Mouse (Mus musculus) Muller cell, postnatal 12 days (primary cell): ENCODE measurements at regions not wholly inside any gene's neighbourhood (a gene's known extent, or its start where the extent isn't known, plus 50 kb on each side); places are given as distances from the start of the nearest gene placed in this dataset.

Experiments
- DNase-seq: peaks from one replicate; pipeline ENCODE4 v3.0.0-alpha.2; 2015; ENCODE audit errors: inconsistent ontology term

GRCm38 (mm10) chr13:103476328-103476727 is 142.0 kb upstream of the Mast4 start:
- DNase-seq: no peak

DNA sequence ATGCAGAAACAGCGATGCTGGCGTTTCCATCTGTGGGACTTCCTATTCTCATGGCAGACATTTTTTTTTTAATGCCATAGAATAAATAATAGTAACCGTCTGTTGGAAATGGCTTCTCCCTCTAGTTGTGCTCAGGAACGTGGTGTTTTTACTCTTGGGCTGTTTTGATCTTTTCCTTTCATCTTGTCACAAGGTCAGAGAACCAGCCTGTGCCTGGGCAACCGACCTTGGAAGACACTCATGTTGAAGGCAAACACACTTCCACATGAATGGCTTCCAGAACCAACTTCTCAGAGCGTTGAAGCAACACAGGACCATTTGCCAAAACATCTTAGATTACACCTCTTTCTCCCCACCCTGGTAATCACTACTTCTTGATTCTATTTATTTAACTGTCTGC is 137.9 kb upstream of the Mast4 start:
- no peak for DNase-seq

DNA sequence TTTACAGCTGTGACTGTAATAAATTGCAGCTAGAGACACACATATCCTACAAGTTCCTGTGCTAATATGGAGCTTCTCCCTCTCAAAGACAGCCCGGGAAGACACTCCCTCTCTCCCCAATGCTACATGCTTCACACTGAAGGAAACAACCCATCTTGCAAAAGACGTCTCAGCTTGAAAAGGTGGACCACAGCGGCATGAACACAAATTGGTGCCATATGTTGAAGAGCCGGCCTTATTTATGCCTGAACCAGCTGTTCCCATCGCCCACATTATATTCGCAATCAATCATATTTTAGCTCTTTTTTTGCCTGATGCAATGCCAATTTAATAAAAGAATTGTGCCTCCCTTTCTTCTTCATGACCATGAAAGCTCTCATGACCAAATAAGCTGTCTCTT is 135.8 kb upstream of the Mast4 start:
- DNase-seq: no peak

GRCm38 (mm10) chr13:103460499-103460898 is 126.2 kb upstream of the Mast4 start:
- no peak for DNase-seq

DNA sequence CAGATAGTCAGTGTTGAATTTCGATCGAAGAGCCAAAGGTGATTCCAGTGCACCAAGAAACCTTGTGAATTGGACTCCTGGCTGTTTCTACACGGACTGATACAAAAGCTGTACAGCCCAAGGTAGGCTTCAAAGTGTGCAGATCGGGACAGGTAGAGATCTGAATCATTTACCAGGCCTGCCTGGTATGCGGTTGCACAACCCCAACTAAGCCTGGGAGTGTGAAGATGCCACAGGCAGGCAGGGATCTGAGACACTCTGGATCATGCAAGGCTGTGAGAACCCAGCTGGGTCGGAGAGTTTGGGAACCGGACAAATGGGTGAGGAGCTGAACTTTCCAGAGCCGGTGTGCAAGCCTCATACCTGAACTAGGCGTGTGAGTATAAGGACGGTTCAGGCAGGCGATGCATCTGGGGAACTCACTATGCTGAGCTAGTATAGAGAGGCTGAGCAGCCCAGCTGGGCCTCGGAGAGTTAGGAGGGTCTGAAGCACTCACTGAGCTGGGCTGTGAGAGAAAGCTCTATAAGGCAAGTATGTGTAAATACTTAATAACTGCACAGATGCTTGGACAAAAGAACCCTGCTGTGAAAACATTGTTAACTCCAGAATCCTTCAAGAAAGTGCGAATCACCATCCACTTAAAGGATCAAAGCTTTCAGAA is 125.3 kb upstream of the Mast4 start:
- no peak for DNase-seq

- DNase-seq: no peak
These were observed 118.5 kb upstream of the Mast4 start for GRCm38 (mm10) chr13:103452837-103453236.

DNA sequence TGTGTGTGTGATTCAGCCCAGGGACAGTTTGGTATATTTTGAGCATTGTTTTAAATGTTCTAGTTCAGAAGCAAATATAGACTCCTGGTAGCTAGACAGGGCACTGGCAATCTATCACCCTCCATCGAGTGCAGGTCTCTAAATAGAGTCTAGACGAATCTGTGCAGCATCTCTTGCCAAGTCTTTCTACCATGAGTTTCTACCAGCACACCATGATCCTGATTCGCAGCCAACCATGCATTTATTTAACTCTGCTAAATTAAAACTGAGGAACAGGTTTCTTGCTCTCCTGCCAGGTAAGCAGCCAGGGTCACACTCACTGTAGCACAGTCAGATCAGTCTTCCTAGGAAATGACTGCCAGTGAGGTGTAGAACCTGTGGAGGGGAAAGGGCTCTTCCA is 96.3 kb upstream of the Mast4 start:
- no peak for DNase-seq

DNA sequence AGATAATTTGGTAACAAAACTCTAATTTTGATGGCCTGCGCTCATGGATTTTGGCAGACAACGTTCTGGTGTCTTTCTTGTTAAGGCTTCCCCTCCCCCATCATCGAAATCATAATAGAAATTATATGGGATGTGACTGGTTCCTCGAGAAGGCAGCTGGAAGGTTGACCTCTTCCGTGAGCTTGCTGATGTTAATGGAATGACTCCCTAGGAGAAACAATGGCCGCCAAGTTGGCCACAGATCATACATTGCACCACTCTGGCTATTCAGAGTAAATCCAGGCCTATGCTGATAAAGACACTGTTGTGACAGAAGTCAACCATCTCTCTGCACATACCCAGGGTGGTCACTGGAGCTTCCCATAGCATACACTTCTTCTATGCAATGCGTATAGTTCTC is 89.7 kb upstream of the Mast4 start:
- DNase-seq: no peak

- no peak for DNase-seq
These were observed 89.1 kb upstream of the Mast4 start for GRCm38 (mm10) chr13:103423417-103423816.

DNA sequence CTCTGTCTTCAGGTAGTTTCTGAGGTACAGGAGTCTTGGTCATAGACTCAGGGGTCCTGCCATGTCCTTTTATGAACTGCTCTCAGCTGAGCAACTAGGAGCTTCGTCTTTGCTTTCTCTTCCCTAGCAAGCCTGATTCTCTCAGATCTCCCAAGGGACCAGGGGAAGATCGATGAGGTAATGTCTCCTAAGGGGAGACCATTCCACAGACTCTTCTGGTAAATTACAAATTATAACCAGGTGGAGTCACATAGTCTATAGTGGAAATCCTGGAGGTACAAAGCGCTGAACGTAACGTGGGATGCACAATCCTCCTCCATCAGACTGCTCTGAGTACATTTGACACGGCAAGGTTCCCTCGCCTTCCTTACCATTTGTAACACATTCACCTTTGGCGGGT is 88.7 kb upstream of the Mast4 start:
- DNase-seq: no peak

DNA sequence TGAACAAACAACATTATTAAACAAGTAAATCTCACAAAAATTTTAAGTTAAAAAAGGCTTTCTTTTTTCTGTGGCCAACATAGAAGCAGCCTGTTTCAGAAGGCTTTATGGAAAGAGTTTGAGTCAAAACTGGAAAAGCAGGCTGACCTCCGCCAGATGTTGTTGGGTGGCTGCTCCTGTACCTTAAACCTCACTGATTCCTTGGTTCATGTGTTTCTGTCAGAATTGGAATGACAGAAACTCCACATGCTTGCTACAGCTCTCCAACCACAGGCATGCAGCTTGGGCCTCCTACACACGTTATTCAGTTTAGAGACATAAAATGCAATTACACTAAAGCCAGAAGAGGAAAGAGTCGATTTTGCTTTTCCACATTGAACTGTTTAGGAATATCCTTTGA is 84.8 kb upstream of the Mast4 start:
- peak; percentile 2 for DNase-seq

- DNase-seq: no peak
These were observed 83.0 kb upstream of the Mast4 start for GRCm38 (mm10) chr13:103417256-103417655.

GRCm38 (mm10) chr13:103415335-103415734 is 81.0 kb upstream of the Mast4 start:
- no peak for DNase-seq

DNA sequence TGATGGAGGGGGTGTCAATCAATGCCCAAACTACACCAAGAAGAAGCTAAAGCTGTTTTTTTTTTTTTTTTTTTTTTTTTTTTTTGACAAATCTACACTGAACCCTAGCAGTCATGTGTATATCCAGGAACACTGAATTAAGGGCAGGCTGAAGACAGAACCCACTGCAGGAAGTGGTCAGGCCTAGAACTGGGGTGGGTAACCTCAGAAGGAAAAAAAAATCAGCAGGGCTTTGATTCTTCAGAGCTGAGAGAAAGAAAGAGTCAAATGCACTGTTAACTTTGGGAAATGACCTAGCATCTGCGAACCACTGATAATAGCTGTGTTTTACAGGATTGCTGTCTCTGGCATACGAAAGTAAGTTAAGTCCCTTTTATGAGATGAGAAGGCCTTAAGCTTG is 78.3 kb upstream of the Mast4 start:
- no peak for DNase-seq

DNA sequence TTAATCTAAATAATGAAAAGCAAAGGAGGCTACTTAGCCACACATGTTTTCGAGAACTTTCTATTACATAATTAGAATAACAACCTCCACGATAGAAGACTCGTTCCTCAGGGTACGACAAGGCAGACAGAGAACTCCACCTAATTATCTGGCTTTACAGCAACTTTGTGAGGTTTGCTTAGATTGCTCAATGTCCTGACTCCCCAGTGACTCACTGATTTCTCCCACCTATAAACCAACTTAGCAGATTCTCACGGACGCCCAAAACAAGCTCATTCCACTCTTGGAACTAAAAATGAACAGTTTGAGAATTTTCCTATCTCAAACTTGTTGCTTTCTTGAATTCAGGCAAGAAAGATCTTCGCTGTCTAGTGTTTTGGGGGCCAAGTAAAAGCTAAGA is 75.0 kb upstream of the Mast4 start:
- no peak for DNase-seq

- DNase-seq: no peak
These were observed 62.3 kb upstream of the Mast4 start for GRCm38 (mm10) chr13:103396526-103397020.

- DNase-seq: no peak
These were observed 61.8 kb upstream of the Mast4 start for GRCm38 (mm10) chr13:103396099-103396498.

DNA sequence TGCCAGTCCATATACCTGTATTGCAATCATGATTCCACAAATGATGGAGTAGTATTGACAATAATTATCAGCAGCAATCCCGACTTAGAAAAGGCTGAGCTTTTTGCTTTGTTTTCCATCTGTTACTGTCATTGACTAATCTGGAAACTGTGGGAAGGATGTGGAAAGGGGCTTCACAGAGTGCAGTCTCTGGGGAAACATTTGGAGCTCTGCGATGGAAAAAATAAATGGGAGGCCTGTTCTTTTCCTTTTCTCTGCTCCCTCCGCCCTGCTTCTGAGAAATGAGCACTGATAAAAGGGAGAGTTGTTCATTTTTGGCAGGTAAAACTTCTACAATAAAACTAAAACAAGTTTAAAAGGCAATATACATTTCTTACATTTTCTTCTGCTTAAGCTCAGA is 58.3 kb upstream of the Mast4 start:
- no peak for DNase-seq

DNA sequence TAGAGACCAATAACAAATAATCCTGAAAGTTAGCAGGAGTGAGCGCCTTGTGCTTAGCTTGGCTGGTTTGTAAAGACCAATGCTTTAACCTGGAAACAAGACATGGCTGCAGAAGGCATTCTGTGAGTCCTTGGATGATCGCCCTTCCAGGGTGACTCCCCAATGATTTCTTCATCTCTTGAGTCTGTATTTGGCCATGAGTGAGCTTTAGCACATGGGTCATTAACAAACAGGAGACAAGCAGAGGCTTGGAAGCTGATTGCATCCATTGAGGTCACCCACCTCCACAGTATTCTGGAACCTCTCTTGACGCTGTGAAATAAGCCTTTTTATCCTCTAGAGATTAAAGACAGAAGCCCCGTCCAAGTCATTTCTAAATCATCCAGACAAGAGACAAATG is 57.1 kb upstream of the Mast4 start:
- no peak for DNase-seq

GRCm38 (mm10) chr13:103390991-103391390 is 56.7 kb upstream of the Mast4 start:
- no peak for DNase-seq

DNA sequence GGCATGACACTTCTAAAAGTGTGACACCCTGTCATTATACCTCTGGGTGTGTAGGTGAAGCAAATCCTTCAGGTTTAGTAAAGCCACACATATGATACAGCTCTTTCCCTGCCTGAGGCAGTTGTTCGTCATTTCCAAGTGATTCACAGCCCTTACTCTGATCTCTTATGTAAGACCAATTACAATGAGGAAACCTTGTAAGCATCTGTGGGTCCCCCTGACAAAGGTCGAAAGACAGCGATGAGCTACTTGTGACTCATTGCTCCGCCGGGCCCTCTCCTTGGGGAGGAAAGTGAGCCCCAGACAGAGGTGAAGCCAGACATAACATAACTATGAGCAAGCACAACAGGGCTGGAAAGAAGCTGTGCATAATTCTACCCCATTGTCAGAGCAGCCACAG is 52.7 kb upstream of the Mast4 start:
- peak; percentile 61 for DNase-seq
